Mouse (Mus musculus): ENCODE measurements around the gene Musk.

Gene Musk

GRCm38 (mm10) chr4:58419225-58419624 is 133.5 kb downstream of the Musk start:
- DNase-seq, result no peak

GRCm38 (mm10) chr4:58423276-58423930 is 137.6 kb downstream of the Musk start:
- DNase-seq, result no peak
